Mouse (Mus musculus): Measurements from ENCODE around the gene Cnnm4. TPM values are rescaled to one million over a fixed set of nuclear protein-coding genes. Genes with fewer than 3 reads are reported as not detected.

Gene Cnnm4
- polyA plus RNA-seq, 1 experiment from 2014 or later = 35.7 TPM

DNA sequence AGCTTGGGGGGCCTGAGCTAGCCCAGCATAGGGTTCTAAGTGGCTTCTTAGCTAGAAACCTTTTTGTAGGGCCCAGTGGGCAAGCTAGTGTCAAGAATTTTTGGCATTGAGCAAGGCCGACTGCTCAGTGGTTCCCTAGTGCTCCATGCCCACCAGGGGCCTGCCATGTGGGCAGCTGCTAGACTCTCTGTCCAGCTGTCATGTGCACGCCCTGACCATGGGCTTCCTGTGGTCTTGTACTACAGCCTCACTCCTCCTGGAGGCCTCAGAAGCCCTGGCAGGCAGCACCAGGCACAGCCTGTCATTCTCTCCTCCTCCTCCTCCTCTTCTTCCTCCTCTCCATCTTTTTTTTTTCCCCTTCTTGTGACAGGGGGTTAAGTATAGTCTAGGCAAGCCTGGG lies 25.9 kb downstream of the Cnnm4 start:
- Histone ChIP-seq H3K9ac (no peak overlapping the region), H3K4me2 (replicated peaks) (no peak overlapping the region), H3K36me3 (0 out of 2 replicates have a peak, but pooled peaks cover 4% of the 10 kb centered on the region), H3K4me3 (replicated peaks) (no peak overlapping the region), H3K27me3 (replicated peaks) (no peaks in the 10 kb centered on the region), H3K9me3 (no peaks in the 10 kb centered on the region), H3K4me1 (replicated peaks) (peaks cover 7% of the 10 kb centered on the region), H3K27ac (no peak overlapping the region)
- 76% methylated on average over 2 of the region's 2 CpGs for WGBS
- no peak for ATAC-seq

GRCm38 (mm10) chr1:36501261-36501660 lies 29.8 kb downstream of the Cnnm4 start:
- H3K9me3 ChIP-seq = no peaks in the 10 kb centered on the region
- no peaks in the 10 kb centered on the region for H3K4me1 ChIP-seq (replicated peaks)
- no peaks in the 10 kb centered on the region for H3K27me3 ChIP-seq (replicated peaks)
- H3K9ac ChIP-seq = no peak overlapping the region
- WGBS = 5% methylated on average over 3 of the region's 3 CpGs
- peak; percentile 50 for ATAC-seq
- no peak overlapping the region for H3K4me3 ChIP-seq (replicated peaks)
- H3K4me2 ChIP-seq (replicated peaks) = no peak overlapping the region
- H3K27ac ChIP-seq = no peak overlapping the region
- H3K36me3 ChIP-seq = peaks cover 4% of the 10 kb centered on the region; the same call in 1 of the 2 replicates

- peaks cover 4% of the 10 kb centered on the region; the same call in 1 of the 2 replicates for H3K36me3 ChIP-seq
- H3K9me3 ChIP-seq = no peaks in the 10 kb centered on the region
- no peak overlapping the region for H3K27ac ChIP-seq
- no peak overlapping the region for H3K4me3 ChIP-seq (replicated peaks)
- H3K27me3 ChIP-seq (replicated peaks) = no peaks in the 10 kb centered on the region
- 75% methylated on average over 5 of the region's 5 CpGs for WGBS
- ATAC-seq = no peak
- peaks cover 3% of the 10 kb centered on the region for H3K4me1 ChIP-seq (replicated peaks)
- no peak overlapping the region for H3K9ac ChIP-seq
- no peak overlapping the region for H3K4me2 ChIP-seq (replicated peaks)
Measured at GRCm38 (mm10) chr1:36508238-36508637, 36.8 kb downstream of the Cnnm4 start.

GRCm38 (mm10) chr1:36511289-36512021 lies 40.0 kb downstream of the Cnnm4 start, which contains the start of gene Cnnm3:
Cnnm3 (plus strand) TSS chr1:36511867.
- 2% methylated on average over 50 of the region's 51 CpGs for WGBS
- H3K36me3 ChIP-seq = peaks cover 4% of the 10 kb centered on the region; the same call in 1 of the 2 replicates
- H3K4me2 ChIP-seq (replicated peaks) = peak within 1 kb of the TSS; percentile 87
- peaks cover 17% of the 10 kb centered on the region for H3K4me1 ChIP-seq (replicated peaks)
- peak within 1 kb of the TSS; percentile 85 for H3K9ac ChIP-seq
- ATAC-seq = peak; percentile 99
- no peaks in the 10 kb centered on the region for H3K27me3 ChIP-seq (replicated peaks)
- H3K4me3 ChIP-seq (replicated peaks) = peak within 1 kb of the TSS; percentile 90
- H3K9me3 ChIP-seq = no peaks in the 10 kb centered on the region
- peak within 1 kb of the TSS; percentile 98 for H3K27ac ChIP-seq

DNA sequence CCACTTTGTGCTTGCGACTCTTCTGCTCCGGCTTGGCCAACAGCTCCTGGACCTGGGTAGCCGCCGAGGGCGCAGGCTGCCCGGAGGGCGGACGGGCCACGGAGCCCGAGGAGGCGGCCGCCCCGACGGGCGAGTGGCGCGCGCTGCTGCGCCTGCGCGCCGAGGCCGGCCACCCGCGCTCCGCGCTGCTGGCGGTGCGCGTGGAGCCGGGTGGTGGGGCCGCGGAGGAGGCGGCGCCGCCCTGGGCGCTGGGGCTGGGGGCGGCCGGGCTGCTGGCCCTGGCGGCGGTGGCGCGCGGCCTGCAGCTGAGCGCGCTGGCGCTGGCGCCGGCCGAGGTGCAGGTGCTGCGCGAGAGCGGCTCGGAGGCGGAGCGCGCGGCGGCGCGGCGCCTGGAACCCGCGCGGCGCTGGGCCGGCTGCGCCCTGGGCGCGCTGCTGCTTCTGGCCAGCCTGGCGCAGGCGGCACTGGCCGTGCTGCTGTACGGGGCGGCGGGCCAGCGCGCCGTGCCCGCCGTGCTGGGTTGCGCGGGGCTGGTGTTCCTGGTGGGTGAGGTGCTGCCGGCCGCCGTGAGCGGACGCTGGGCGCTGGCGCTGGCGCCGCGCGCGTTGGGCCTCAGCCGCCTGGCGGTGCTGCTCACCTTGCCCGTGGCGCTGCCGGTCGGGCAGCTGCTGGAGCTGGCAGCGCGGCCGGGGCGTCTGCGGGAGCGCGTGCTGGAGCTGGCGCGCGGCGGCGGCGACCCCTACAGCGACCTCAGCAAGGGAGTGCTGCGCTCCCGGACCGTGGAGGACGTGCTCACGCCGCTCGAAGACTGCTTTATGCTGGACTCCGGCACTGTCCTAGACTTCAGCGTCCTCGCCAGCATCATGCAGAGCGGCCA lies 40.9 kb downstream of the Cnnm4 start:
- under 1% methylated on average over 110 of the region's 126 CpGs for WGBS
- Histone ChIP-seq H3K4me1 (replicated peaks) (peaks cover 17% of the 10 kb centered on the region), H3K4me2 (replicated peaks) (peak overlapping the region; percentile 87), H3K27ac (peak overlapping the region; percentile 98), H3K4me3 (replicated peaks) (peak overlapping the region; percentile 90), H3K27me3 (replicated peaks) (no peaks in the 10 kb centered on the region), H3K36me3 (0 out of 2 replicates have a peak, but pooled peaks cover 3% of the 10 kb centered on the region), H3K9ac (peak overlapping the region; percentile 85), H3K9me3 (no peaks in the 10 kb centered on the region)
- ATAC-seq = peak; percentile 70

DNA sequence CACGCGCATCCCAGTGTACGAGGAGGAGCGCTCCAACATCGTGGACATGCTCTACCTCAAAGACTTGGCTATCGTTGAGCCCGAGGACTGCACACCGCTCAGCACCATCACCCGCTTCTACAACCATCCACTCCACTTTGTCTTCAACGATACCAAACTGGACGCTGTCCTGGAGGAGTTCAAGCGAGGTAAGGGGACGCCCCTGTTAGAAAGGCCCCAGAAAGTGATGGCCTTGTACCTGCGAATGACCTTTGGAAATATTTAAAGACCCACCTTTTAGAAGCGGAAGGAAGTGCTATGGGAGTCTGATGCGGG lies 41.5 kb downstream of the Cnnm4 start:
- peak overlapping the region; percentile 98 for H3K27ac ChIP-seq
- WGBS = 2% methylated on average over 16 of the region's 16 CpGs
- H3K9ac ChIP-seq = peak overlapping the region; percentile 85
- H3K4me1 ChIP-seq (replicated peaks) = peaks cover 17% of the 10 kb centered on the region
- no peak for ATAC-seq
- peak overlapping the region; percentile 90 for H3K4me3 ChIP-seq (replicated peaks)
- H3K4me2 ChIP-seq (replicated peaks) = peak overlapping the region; percentile 87
- H3K27me3 ChIP-seq (replicated peaks) = no peaks in the 10 kb centered on the region
- H3K9me3 ChIP-seq = no peaks in the 10 kb centered on the region
- H3K36me3 ChIP-seq = 0 out of 2 replicates have a peak, but pooled peaks cover 3% of the 10 kb centered on the region

DNA sequence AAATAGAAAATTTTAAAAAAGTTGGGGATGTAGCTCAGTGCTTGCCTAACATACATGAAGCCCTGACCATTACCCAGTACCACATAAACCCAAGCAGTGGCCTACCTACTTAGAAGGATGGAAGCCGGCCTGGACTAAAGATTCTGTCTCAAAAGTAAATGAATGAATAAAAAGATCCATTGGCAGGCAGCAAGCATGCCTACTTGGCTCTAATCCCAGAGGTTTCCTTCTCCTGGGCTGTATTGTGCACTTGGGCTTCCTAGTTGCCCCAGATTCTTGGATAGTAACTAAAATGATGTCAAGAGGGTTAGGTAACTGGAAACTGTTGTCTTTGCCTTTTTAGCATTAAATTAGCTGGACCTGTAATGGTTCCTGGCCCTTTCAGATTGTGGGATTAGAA lies 41.9 kb downstream of the Cnnm4 start:
- WGBS = 17% methylated on average over 1 of the region's 1 CpGs
- peak overlapping the region; percentile 85; the same call in 1 of the 2 replicates for H3K9ac ChIP-seq
- no peak for ATAC-seq

DNA sequence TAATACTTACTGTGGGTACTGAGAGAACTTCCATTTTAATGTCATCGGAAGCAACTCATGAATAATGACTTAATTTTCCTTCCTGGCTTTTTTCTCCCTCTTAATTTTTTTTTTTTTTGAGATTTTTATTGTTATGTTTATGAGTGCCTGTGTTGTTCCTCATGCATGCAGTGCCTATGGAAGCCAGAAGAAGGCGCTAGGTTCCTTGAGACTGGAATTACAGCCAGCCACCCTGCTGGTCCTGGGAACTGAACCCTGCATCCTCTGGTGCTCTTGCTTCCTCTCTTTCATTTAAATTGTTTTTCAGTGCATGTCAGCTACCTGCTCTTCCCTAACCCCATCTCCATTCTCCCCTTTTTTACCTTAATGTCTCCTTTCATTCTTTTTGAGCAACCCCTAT lies 42.3 kb downstream of the Cnnm4 start:
- 69% methylated on average over 2 of the region's 2 CpGs for WGBS
- H3K27me3 ChIP-seq (replicated peaks) = no peaks in the 10 kb centered on the region
- H3K36me3 ChIP-seq = 0 out of 2 replicates have a peak, but pooled peaks cover 3% of the 10 kb centered on the region
- ATAC-seq = no peak
- H3K9ac ChIP-seq = no peak overlapping the region
- no peaks in the 10 kb centered on the region for H3K9me3 ChIP-seq
- H3K4me2 ChIP-seq (replicated peaks) = peak overlapping the region; percentile 87
- H3K4me3 ChIP-seq (replicated peaks) = peak overlapping the region; percentile 90; the same call in 1 of the 2 replicates
- H3K27ac ChIP-seq = no peak overlapping the region
- peaks cover 17% of the 10 kb centered on the region for H3K4me1 ChIP-seq (replicated peaks)

More for the DNA sequence above, 41.9 kb downstream of the Cnnm4 start:
- H3K27ac ChIP-seq = no peak overlapping the region
- H3K9me3 ChIP-seq = no peaks in the 10 kb centered on the region
- H3K4me2 ChIP-seq (replicated peaks) = peak overlapping the region; percentile 87
- 0 out of 2 replicates have a peak, but pooled peaks cover 3% of the 10 kb centered on the region for H3K36me3 ChIP-seq
- no peaks in the 10 kb centered on the region for H3K27me3 ChIP-seq (replicated peaks)
- peaks cover 17% of the 10 kb centered on the region for H3K4me1 ChIP-seq (replicated peaks)
- peak overlapping the region; percentile 90 for H3K4me3 ChIP-seq (replicated peaks)

DNA sequence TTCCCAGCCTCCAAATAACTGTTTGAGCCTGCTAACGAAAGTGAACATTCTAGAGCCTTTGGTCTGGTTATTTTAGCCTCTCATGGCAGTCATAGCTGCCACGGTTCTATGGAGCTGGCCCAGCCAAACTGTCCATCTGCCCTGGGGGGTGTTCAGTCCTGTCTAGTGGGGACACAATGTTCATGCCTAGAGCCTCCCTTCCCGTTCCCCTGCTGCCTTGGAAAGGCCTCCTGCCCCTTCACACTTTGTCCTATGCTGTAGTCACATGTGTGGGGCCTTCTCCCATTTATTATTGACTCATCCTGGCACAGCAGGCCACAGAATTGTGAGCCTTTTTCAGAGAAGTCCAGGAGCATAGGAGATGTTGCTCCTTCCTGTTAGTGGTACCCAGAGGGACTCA lies 46.8 kb downstream of the Cnnm4 start:
- ATAC-seq = peak; percentile 29; the same call in 1 of the 2 replicates
- H3K4me3 ChIP-seq (replicated peaks) = no peak overlapping the region
- WGBS = 72% methylated on average over 3 of the region's 3 CpGs
- H3K4me2 ChIP-seq (replicated peaks) = no peak overlapping the region
- no peak overlapping the region for H3K9ac ChIP-seq
- H3K27ac ChIP-seq = no peak overlapping the region
- no peaks in the 10 kb centered on the region for H3K9me3 ChIP-seq
- H3K36me3 ChIP-seq = peaks cover 26% of the 10 kb centered on the region
- peaks cover 16% of the 10 kb centered on the region for H3K4me1 ChIP-seq (replicated peaks)
- no peaks in the 10 kb centered on the region for H3K27me3 ChIP-seq (replicated peaks)

- H3K36me3 ChIP-seq = peaks cover 26% of the 10 kb centered on the region
Measured at GRCm38 (mm10) chr1:36519626-36520025, 48.2 kb downstream of the Cnnm4 start.

GRCm38 (mm10) chr1:36522210-36522609 lies 50.8 kb downstream of the Cnnm4 start:
- no peak for ATAC-seq
- WGBS = 93% methylated on average over 7 of the region's 7 CpGs
- H3K4me3 ChIP-seq (replicated peaks) = no peak overlapping the region
- no peaks in the 10 kb centered on the region for H3K9me3 ChIP-seq
- H3K27ac ChIP-seq = no peak overlapping the region
- H3K36me3 ChIP-seq = peaks cover 35% of the 10 kb centered on the region
- no peak overlapping the region for H3K4me2 ChIP-seq (replicated peaks)
- no peaks in the 10 kb centered on the region for H3K27me3 ChIP-seq (replicated peaks)
- 0 out of 2 replicates have a peak, but pooled peaks cover 8% of the 10 kb centered on the region for H3K4me1 ChIP-seq (replicated peaks)
- no peak overlapping the region for H3K9ac ChIP-seq

More at GRCm38 (mm10) chr1:36519626-36520025, 48.2 kb downstream of the Cnnm4 start:
- Histone ChIP-seq H3K9me3 (no peaks in the 10 kb centered on the region), H3K4me3 (replicated peaks) (no peak overlapping the region), H3K9ac (no peak overlapping the region), H3K4me1 (replicated peaks) (peaks cover 12% of the 10 kb centered on the region; the same call in 1 of the 2 replicates), H3K27ac (no peak overlapping the region), H3K27me3 (replicated peaks) (no peaks in the 10 kb centered on the region), H3K4me2 (replicated peaks) (no peak overlapping the region)
- ATAC-seq = no peak
- WGBS = 58% methylated on average over 11 of the region's 11 CpGs
